9 mouse cellular contexts compared by ENCODE assay signal in the genomic region with DNA sequence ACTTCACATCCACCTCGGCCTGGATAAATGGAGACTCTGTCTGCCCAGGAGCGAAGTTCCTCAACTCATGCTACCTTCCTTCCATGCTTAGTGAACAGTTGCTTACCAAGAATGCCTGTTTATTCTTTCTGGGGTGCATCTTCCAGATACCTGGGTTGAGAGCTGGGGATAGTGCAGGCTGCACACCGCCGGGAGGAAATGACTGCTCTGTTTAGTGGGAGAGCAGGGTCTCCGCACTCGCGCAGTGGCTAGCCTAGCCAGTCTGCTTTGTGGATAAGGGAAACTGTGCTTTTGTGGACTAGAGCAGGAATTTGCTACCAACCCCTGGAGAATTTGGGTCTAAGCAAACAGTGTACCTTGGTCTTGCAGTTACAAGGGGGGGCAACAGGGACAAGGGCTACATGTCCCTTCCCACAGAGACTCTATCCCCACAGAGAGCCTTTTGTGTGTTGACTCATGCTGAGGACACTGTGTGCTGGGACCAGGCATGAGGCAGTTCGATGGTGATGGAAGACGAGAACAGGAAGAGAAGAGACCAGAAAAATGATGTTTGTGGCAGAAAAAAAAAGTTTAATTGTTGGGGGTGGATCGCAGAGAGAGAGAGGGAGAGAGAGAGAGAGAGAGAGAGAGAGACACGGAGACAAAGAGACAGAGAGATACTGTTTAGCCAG. TPM values are rescaled to one million over a fixed set of nuclear protein-coding genes. Genes with fewer than 3 reads are reported as not detected.
DNase-seq lines count a peak whose midpoint lies in the region; ATAC-seq lines count a peak whose summit lies in the region.
"Had no signal": no experiment of that assay in that cellular context is flagged by ENCODE, and none has a peak within 500 bp of the region (broad histone marks: within the 10 kb centered on the region; RNA-seq: fewer than 3 reads in every experiment).

No protein-coding gene starts in this region.

- H3K4me1 ChIP-seq in midbrain, embryonic 10.5 days = peaks cover 4% of the 10 kb centered on the region; the same call in 1 of the 2 replicates
- no peaks in the 10 kb centered on the region for H3K4me1 ChIP-seq in midbrain, embryonic 13.5 days (replicated peaks)
- H3K4me1 ChIP-seq: hindbrain, embryonic 15.5 days had no signal

- ATAC-seq in midbrain, embryonic 13.5 days = no peak

- no peak overlapping the region for H3K4me3 ChIP-seq in midbrain, embryonic 10.5 days
- no peak overlapping the region for H3K4me3 ChIP-seq in midbrain, embryonic 13.5 days (replicated peaks)
- no peak overlapping the region for H3K4me3 ChIP-seq in macrophage (ENCODE audit: inconsistent target)
- H3K4me3 ChIP-seq: hindbrain, embryonic 15.5 days had no signal

- H3K36me3 ChIP-seq in midbrain, embryonic 10.5 days = no peaks in the 10 kb centered on the region
- H3K36me3 ChIP-seq in midbrain, embryonic 13.5 days = no peaks in the 10 kb centered on the region
- no peaks in the 10 kb centered on the region for H3K36me3 ChIP-seq in macrophage (ENCODE audit: inconsistent target)
- H3K36me3 ChIP-seq: hindbrain, embryonic 15.5 days had no signal

- no peak overlapping the region for H3K9ac ChIP-seq in midbrain, embryonic 13.5 days (replicated peaks)
- H3K9ac ChIP-seq: hindbrain, embryonic 15.5 days had no signal

- H3K27ac ChIP-seq in midbrain, embryonic 10.5 days (replicated peaks) = 0 out of 2 replicates have a peak overlapping the region, but pooled peaks have one; percentile 6
- H3K27ac ChIP-seq in midbrain, embryonic 13.5 days = no peak overlapping the region
- peak overlapping the region; percentile 24; the same call in 1 of the 2 replicates for H3K27ac ChIP-seq in macrophage
- H3K27ac ChIP-seq: hindbrain, embryonic 15.5 days had no signal

- no peaks in the 10 kb centered on the region for H3K9me3 ChIP-seq in midbrain, embryonic 10.5 days (replicated peaks)
- H3K9me3 ChIP-seq in midbrain, embryonic 13.5 days = no peaks in the 10 kb centered on the region
- H3K9me3 ChIP-seq: hindbrain, embryonic 15.5 days had no signal

- H3K4me2 ChIP-seq in midbrain, embryonic 13.5 days (replicated peaks) = no peak overlapping the region
- H3K4me2 ChIP-seq: hindbrain, embryonic 15.5 days had no signal

- no peaks in the 10 kb centered on the region for H3K27me3 ChIP-seq in midbrain, embryonic 10.5 days (ENCODE audit: low read depth, poor library complexity, severe bottlenecking)
- H3K27me3 ChIP-seq in midbrain, embryonic 13.5 days = no peaks in the 10 kb centered on the region
- H3K27me3 ChIP-seq: hindbrain, embryonic 15.5 days had no signal

- DNase-seq in adrenal gland, adult (ENCODE audit: inconsistent age in 2 of 2, low spot score in 1 of 2) = peak; percentile 54 to 58
- no peak for DNase-seq in adrenal gland, adult 8-10 months
- no peak for DNase-seq in midbrain, embryonic 10.5 days (ENCODE audit: low spot score)
- peak; percentile 70 for DNase-seq in thymus, postnatal 4 days
- no peak for DNase-seq in retina, postnatal 1 day
- DNase-seq in gastrocnemius, postnatal 10 days = no peak

- no peaks in the 10 kb centered on the region for H3K79me2 ChIP-seq in macrophage (ENCODE audit: inconsistent target)

- WGBS in midbrain, embryonic 10.5 days = 84% methylated on average over 11 of the region's 11 CpGs
- 82% methylated on average over 11 of the region's 11 CpGs for WGBS in midbrain, embryonic 13.5 days
- WGBS in macrophage (ENCODE audit: missing documents) = 31% methylated on average over 10 of the region's 11 CpGs

RNA-seq across cellular contexts. Expression of a gene that starts 1.9 kb away (rescaled TPM):
- 100 to 1,000 TPM; 209 to 255 (median 219) TPM for total RNA-seq in adrenal gland, adult 8-10 months (2022)
- polyA plus RNA-seq in midbrain, embryonic 10.5 days (2016; fragmentation: Nextera tagmentation; extraction: Ambion mirVana) = 0.31 and 0.34 TPM in 2 replicates
- 0.44 and 1.1 TPM in 2 replicates for polyA plus RNA-seq in midbrain, embryonic 13.5 days (2015; fragmentation: Nextera tagmentation; extraction: Ambion mirVana)
- total RNA-seq in macrophage (2018; cell fraction: chromatin; rRNA removed) = 1 to 10 TPM in 23 of 26 experiments, under 1 TPM in 2, not detected in 1; 0.67 to 7.8 (median 3.6) TPM
- total RNA-seq in macrophage (2018; cell fraction: cytosol; rRNA removed) = 1 to 10 TPM; 2.3 to 5.2 (median 3.7) TPM
- total RNA-seq in macrophage (2018; cell fraction: nucleus; rRNA removed) = 1 to 10 TPM; 1.1 to 8.1 (median 4.1) TPM
- polyA plus RNA-seq in macrophage (2018) = 2.4 to 4.3 TPM (median 4.2 TPM) in 3 replicates
- total RNA-seq in gastrocnemius, postnatal 10 days (2021) = 1 to 10 TPM in 1 of 2 experiments, under 1 TPM in 1; 0.99 to 1.4 TPM

Comparison
In these comparisons a context has a peak if more than half of its experiments do, and no peak if none do; other contexts are left out.
1. DNase-seq: peak in adrenal gland, adult (2 of 2) and thymus, postnatal 4 days (single experiment); none in adrenal gland, adult 8-10 months (single experiment), midbrain, embryonic 10.5 days (single experiment), retina, postnatal 1 day (single experiment) and gastrocnemius, postnatal 10 days (single experiment).